Mouse (Mus musculus): ENCODE measurements around the gene Tmem117.

The Tmem117 gene

GRCm38 (mm10) chr15:95029487-95029875, 400.4 kb downstream of the Tmem117 start:
- no peak for DNase-seq (ENCODE audit: low read depth)

GRCm38 (mm10) chr15:95042437-95042836, 413.4 kb downstream of the Tmem117 start:
- DNase-seq (ENCODE audit: low read depth), result no peak

GRCm38 (mm10) chr15:95044011-95044410, 415.0 kb downstream of the Tmem117 start:
- no peak for DNase-seq (ENCODE audit: low read depth)

- DNase-seq (ENCODE audit: low read depth), result no peak
Observed at GRCm38 (mm10) chr15:95047486-95047885, 418.5 kb downstream of the Tmem117 start.

GRCm38 (mm10) chr15:95049171-95049729, 420.2 kb downstream of the Tmem117 start:
- no peak for DNase-seq (ENCODE audit: low read depth)

GRCm38 (mm10) chr15:95055081-95055650, 426.1 kb downstream of the Tmem117 start:
- no peak for DNase-seq (ENCODE audit: low read depth)

GRCm38 (mm10) chr15:95068023-95068422, 439.0 kb downstream of the Tmem117 start:
- no peak for DNase-seq (ENCODE audit: low read depth)

GRCm38 (mm10) chr15:95068799-95069198, 439.8 kb downstream of the Tmem117 start:
- no peak for DNase-seq (ENCODE audit: low read depth)

- no peak for DNase-seq (ENCODE audit: low read depth)
Observed at GRCm38 (mm10) chr15:95070881-95071280, 441.8 kb downstream of the Tmem117 start.

- no peak for DNase-seq (ENCODE audit: low read depth)
Observed at GRCm38 (mm10) chr15:95075356-95075755, 446.3 kb downstream of the Tmem117 start.

GRCm38 (mm10) chr15:95081654-95082053, 452.6 kb downstream of the Tmem117 start:
- DNase-seq (ENCODE audit: low read depth), result no peak

GRCm38 (mm10) chr15:95085962-95086361, 456.9 kb downstream of the Tmem117 start:
- no peak for DNase-seq (ENCODE audit: low read depth)

GRCm38 (mm10) chr15:95100133-95100532, 471.1 kb downstream of the Tmem117 start:
- no peak for DNase-seq (ENCODE audit: low read depth)

- no peak for DNase-seq (ENCODE audit: low read depth)
Observed at GRCm38 (mm10) chr15:95101522-95101921, 472.5 kb downstream of the Tmem117 start.

- DNase-seq (ENCODE audit: low read depth), result no peak
Observed at GRCm38 (mm10) chr15:95107246-95107809, 478.3 kb downstream of the Tmem117 start.

- no peak for DNase-seq (ENCODE audit: low read depth)
Observed at GRCm38 (mm10) chr15:95108626-95109025, 479.6 kb downstream of the Tmem117 start.

GRCm38 (mm10) chr15:95131401-95131800, 502.4 kb downstream of the Tmem117 start:
- DNase-seq (ENCODE audit: low read depth), result no peak

- no peak for DNase-seq (ENCODE audit: low read depth)
Observed at GRCm38 (mm10) chr15:95135926-95136609, 507.0 kb downstream of the Tmem117 start.

- no peak for DNase-seq (ENCODE audit: low read depth)
Observed at GRCm38 (mm10) chr15:95137018-95137810, 508.2 kb downstream of the Tmem117 start.

GRCm38 (mm10) chr15:95138709-95139409, 509.8 kb downstream of the Tmem117 start:
- DNase-seq (ENCODE audit: low read depth), result no peak

GRCm38 (mm10) chr15:95144131-95144530, 515.1 kb downstream of the Tmem117 start:
- DNase-seq (ENCODE audit: low read depth), result no peak

- no peak for DNase-seq (ENCODE audit: low read depth)
Observed at GRCm38 (mm10) chr15:95145118-95145517, 516.1 kb downstream of the Tmem117 start.
